ENCODE assay signal across 8 mouse cellular contexts in genomic region chr19:6061641-6062302, GRCm38 (mm10). TPM values are rescaled to one million over a fixed set of nuclear protein-coding genes. Genes with fewer than 3 reads are reported as not detected.
DNase-seq lines count a peak whose midpoint lies in the region; ATAC-seq and TF ChIP-seq lines count a peak whose summit lies in the region.

No protein-coding gene starts in this region.

- DNase-seq in gastrocnemius, postnatal 14 days = peak; percentile 42
- no peak for DNase-seq in gastrocnemius, postnatal 36 days
- DNase-seq in Muller cell, postnatal 12 days (ENCODE audit: inconsistent ontology term) = peak; percentile 49
- peak; percentile 38 for DNase-seq in liver, embryonic 13.5 days
- peak; percentile 65 to 71 for DNase-seq in thymus, adult 18-20 months

- H3K36me3 ChIP-seq in embryonic facial prominence, embryonic 15.5 days = peaks cover 14% of the 10 kb centered on the region
- peaks cover 19% of the 10 kb centered on the region for H3K36me3 ChIP-seq in liver, embryonic 13.5 days
- peaks cover 7% of the 10 kb centered on the region for H3K36me3 ChIP-seq in myocyte (ENCODE audit: control insufficient read depth, insufficient read depth)

- peak overlapping the region; percentile 72 for H3ac ChIP-seq in myocyte (ENCODE audit: control insufficient read depth, insufficient read length)

- peak overlapping the region; percentile 96 for H3K27ac ChIP-seq in embryonic facial prominence, embryonic 15.5 days (replicated peaks)
- H3K27ac ChIP-seq in liver, embryonic 13.5 days = peak overlapping the region; percentile 96

- H3K4me2 ChIP-seq in embryonic facial prominence, embryonic 15.5 days (replicated peaks) = peak overlapping the region; percentile 96
- peak overlapping the region; percentile 100 for H3K4me2 ChIP-seq in liver, embryonic 13.5 days
- peak overlapping the region; percentile 92 for H3K4me2 ChIP-seq in myocyte (ENCODE audit: low read depth)

- peak overlapping the region; percentile 97 for H3K9ac ChIP-seq in embryonic facial prominence, embryonic 15.5 days
- peak overlapping the region; percentile 93 for H3K9ac ChIP-seq in liver, embryonic 13.5 days

- H3K4me1 ChIP-seq in embryonic facial prominence, embryonic 15.5 days = peaks cover 41% of the 10 kb centered on the region
- peaks cover 60% of the 10 kb centered on the region for H3K4me1 ChIP-seq in liver, embryonic 13.5 days (replicated peaks)

- peaks cover 45% of the 10 kb centered on the region for H3K79me2 ChIP-seq in myocyte (ENCODE audit: control insufficient read depth, insufficient read depth)

- peak; percentile 62 for TF ChIP-seq POLR2A in myocyte (IDR thresholded peaks at IDR 0.05; ENCODE audit: insufficient read length, low read depth)

- H3K4me3 ChIP-seq in embryonic facial prominence, embryonic 15.5 days (replicated peaks) = peak overlapping the region; percentile 86
- H3K4me3 ChIP-seq in liver, embryonic 13.5 days (replicated peaks) = peak overlapping the region; percentile 81
- H3K4me3 ChIP-seq in myocyte = peak overlapping the region; percentile 51

- no peaks in the 10 kb centered on the region for H3K9me3 ChIP-seq in embryonic facial prominence, embryonic 15.5 days (replicated peaks)
- no peaks in the 10 kb centered on the region for H3K9me3 ChIP-seq in liver, embryonic 13.5 days (replicated peaks)

- intact Hi-C loops in gastrocnemius, postnatal 14 days (cut with DNase I; ENCODE audit: low total_unique reads) = no loop called here
- intact Hi-C loops in gastrocnemius, postnatal 36 days (cut with DNase I) = no loop called here

- ATAC-seq in embryonic facial prominence, embryonic 15.5 days (ENCODE audit: insufficient number of reproducible peaks, low FRiP score, low TSS enrichment, low read depth) = no peak
- ATAC-seq in inflammation-experienced regulatory T-cells, adult 6 months = peak; percentile 29
- ATAC-seq in liver, embryonic 13.5 days (ENCODE audit: low read depth) = peak; percentile 16

- no peaks in the 10 kb centered on the region for H3K27me3 ChIP-seq in embryonic facial prominence, embryonic 15.5 days
- no peaks in the 10 kb centered on the region for H3K27me3 ChIP-seq in liver, embryonic 13.5 days
- H3K27me3 ChIP-seq in myocyte (ENCODE audit: control insufficient read depth, insufficient read depth, insufficient read length) = no peaks in the 10 kb centered on the region

- WGBS in embryonic facial prominence, embryonic 15.5 days = 1% methylated on average over 44 of the region's 44 CpGs
- WGBS in liver, embryonic 13.5 days (ENCODE audit: insufficient replicate concordance) = 1% methylated on average over 44 of the region's 44 CpGs

TF ChIP-seq in myocyte, 11 proteins besides CTCF, POLR2A, EP300 and RAD21:
- TF ChIP-seq POLR2AphosphoS2 (IDR thresholded peaks at IDR 0.05; ENCODE audit: insufficient read length, low read depth) = peak; percentile 62
- TF ChIP-seq MAX (IDR thresholded peaks at IDR 0.05; ENCODE audit: low read depth) = no peak
- TF ChIP-seq MYOD1 (IDR thresholded peaks at IDR 0.05; ENCODE audit: control insufficient read depth in 1 of 3, insufficient read length in 2 of 3, low read depth in 2 of 3) = peak in 1 of 3 experiments; percentile 54

RNA-seq across cellular contexts. Expression of gene Znhit2, which starts 0.8 kb away (rescaled TPM):
- 1 to 10 TPM; 9.2 to 9.9 TPM for total RNA-seq in gastrocnemius, postnatal 14 days (2021)
- total RNA-seq in gastrocnemius, postnatal 36 days (2021) = 1 to 10 TPM; 7.6 to 9.0 TPM
- 37.1 and 41.1 TPM in 2 replicates for polyA plus RNA-seq in embryonic facial prominence, embryonic 15.5 days (2015; fragmentation: Nextera tagmentation; extraction: Ambion mirVana)
- 10 to 100 TPM in 1 of 3 experiments, 1 to 10 TPM in 2; 5.6 to 11.5 (median 9.4) TPM for polyA plus RNA-seq in inflammation-experienced regulatory T-cells, adult 6 months (2017; shearing (Covaris generic))
- polyA plus RNA-seq in liver, embryonic 13.5 days (2015; fragmentation: Nextera tagmentation; extraction: Ambion mirVana) = 22.1 and 23.2 TPM in 2 replicates
- polyA plus RNA-seq in myocyte (2012; fragmentation: generic; extraction: Trizol) = 44.3 TPM

RNA-seq across cellular contexts. Expression of gene Fau, which starts 4.1 kb away (rescaled TPM):
- 100 to 1,000 TPM; 481 to 546 TPM for total RNA-seq in gastrocnemius, postnatal 14 days (2021)
- total RNA-seq in gastrocnemius, postnatal 36 days (2021) = 100 to 1,000 TPM; 333 to 400 TPM
- polyA plus RNA-seq in embryonic facial prominence, embryonic 15.5 days (2015; fragmentation: Nextera tagmentation; extraction: Ambion mirVana) = 809 and 853 TPM in 2 replicates
- 1,000 to 10,000 TPM; 1,798 to 3,866 (median 2,409) TPM for polyA plus RNA-seq in inflammation-experienced regulatory T-cells, adult 6 months (2017; shearing (Covaris generic))
- 639 and 696 TPM in 2 replicates for polyA plus RNA-seq in liver, embryonic 13.5 days (2015; fragmentation: Nextera tagmentation; extraction: Ambion mirVana)
- polyA plus RNA-seq in myocyte (2012; fragmentation: generic; extraction: Trizol) = 2,772 TPM

RNA-seq across cellular contexts. Expression of gene Mrpl49, which starts 4.2 kb away (rescaled TPM):
- 10 to 100 TPM; 29.1 to 30.6 TPM for total RNA-seq in gastrocnemius, postnatal 14 days (2021)
- total RNA-seq in gastrocnemius, postnatal 36 days (2021) = 10 to 100 TPM; 25.8 TPM
- polyA plus RNA-seq in embryonic facial prominence, embryonic 15.5 days (2015; fragmentation: Nextera tagmentation; extraction: Ambion mirVana) = 66.8 and 67.1 TPM in 2 replicates
- polyA plus RNA-seq in inflammation-experienced regulatory T-cells, adult 6 months (2017; shearing (Covaris generic)) = 10 to 100 TPM; 36.6 to 40.3 (median 36.7) TPM
- polyA plus RNA-seq in liver, embryonic 13.5 days (2015; fragmentation: Nextera tagmentation; extraction: Ambion mirVana) = 50.2 and 59.4 TPM in 2 replicates
- 43.0 TPM for polyA plus RNA-seq in myocyte (2012; fragmentation: generic; extraction: Trizol)

RNA-seq across cellular contexts. Expression of gene Tm7sf2, which starts 6.4 kb away (rescaled TPM):
- total RNA-seq in gastrocnemius, postnatal 14 days (2021) = 1 to 10 TPM; 3.7 to 4.5 TPM
- 1 to 10 TPM; 4.9 to 5.1 TPM for total RNA-seq in gastrocnemius, postnatal 36 days (2021)
- polyA plus RNA-seq in embryonic facial prominence, embryonic 15.5 days (2015; fragmentation: Nextera tagmentation; extraction: Ambion mirVana) = 21.7 and 24.6 TPM in 2 replicates
- 1 to 10 TPM; 5.6 to 7.2 (median 6.9) TPM for polyA plus RNA-seq in inflammation-experienced regulatory T-cells, adult 6 months (2017; shearing (Covaris generic))
- polyA plus RNA-seq in liver, embryonic 13.5 days (2015; fragmentation: Nextera tagmentation; extraction: Ambion mirVana) = 30.6 and 33.2 TPM in 2 replicates
- 37.1 TPM for polyA plus RNA-seq in myocyte (2012; fragmentation: generic; extraction: Trizol)

RNA-seq across cellular contexts. Expression of gene Vps51, which starts 15.3 kb away (rescaled TPM):
- total RNA-seq in gastrocnemius, postnatal 14 days (2021) = 10 to 100 TPM; 20.4 to 24.0 TPM
- total RNA-seq in gastrocnemius, postnatal 36 days (2021) = 10 to 100 TPM; 15.7 to 19.3 TPM
- 75.9 and 76.4 TPM in 2 replicates for polyA plus RNA-seq in embryonic facial prominence, embryonic 15.5 days (2015; fragmentation: Nextera tagmentation; extraction: Ambion mirVana)
- 10 to 100 TPM; 29.3 to 35.6 (median 31.5) TPM for polyA plus RNA-seq in inflammation-experienced regulatory T-cells, adult 6 months (2017; shearing (Covaris generic))
- 29.1 and 31.6 TPM in 2 replicates for polyA plus RNA-seq in liver, embryonic 13.5 days (2015; fragmentation: Nextera tagmentation; extraction: Ambion mirVana)
- polyA plus RNA-seq in myocyte (2012; fragmentation: generic; extraction: Trizol) = 49.1 TPM

Comparison
In these comparisons a context has a peak if more than half of its experiments do, and no peak if none do; other contexts are left out.
1. DNase-seq: peak in gastrocnemius, postnatal 14 days (single experiment), Muller cell, postnatal 12 days (single experiment), liver, embryonic 13.5 days (single experiment) and thymus, adult 18-20 months (2 of 2); none in gastrocnemius, postnatal 36 days (0 of 2).
2. Peak in every context shown above with its lines, with median percentiles within 50 percentile points of each other: H3K4me2 ChIP-seq and H3K4me3 ChIP-seq.